Mouse (Mus musculus): ENCODE results near the gene Tnfsf12.

DNA sequence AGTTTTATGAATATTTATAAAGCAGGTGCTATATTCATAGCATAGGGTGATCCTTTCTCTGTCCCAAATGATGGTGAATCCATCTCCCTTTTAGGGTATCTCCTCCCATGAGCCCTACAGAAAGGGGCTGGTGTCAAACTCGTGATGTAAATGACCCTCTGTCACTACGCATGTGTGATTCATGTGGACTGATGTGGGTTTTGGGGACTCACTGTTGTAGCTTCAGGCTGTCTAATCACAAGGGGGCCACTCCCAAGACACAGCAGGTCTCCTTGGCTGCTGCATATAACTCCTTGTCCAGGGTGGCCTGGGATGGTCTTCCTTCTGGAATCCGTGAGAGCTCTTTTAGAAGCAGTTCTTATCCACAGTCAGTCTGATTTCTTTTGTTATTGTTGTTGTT, 14.8 kb upstream of the Tnfsf12 start:
- TF ChIP-seq CTCF (IDR thresholded peaks at IDR 0.05; ENCODE audit: borderline replicate concordance, insufficient read depth, low read length) = no peak
- no peak for TF ChIP-seq POLR2A (IDR thresholded peaks at IDR 0.05; ENCODE audit: low read depth, low read length)

Data from embryonic fibroblast, embryonic 13.5 days (primary cell).